Mouse (Mus musculus): ENCODE results near the gene Zfp523. TPM values are rescaled to one million over a fixed set of nuclear protein-coding genes. Genes with fewer than 3 reads are reported as not detected.
"Not testable (repeated sequence)": the region's sequence is repeated elsewhere in the genome, so short reads cannot be mapped to it uniquely, and the experiment has no call there.

Zfp523 gene
- polyA plus RNA-seq, 1 experiment from 2014 or later, result 45.4 TPM

DNA sequence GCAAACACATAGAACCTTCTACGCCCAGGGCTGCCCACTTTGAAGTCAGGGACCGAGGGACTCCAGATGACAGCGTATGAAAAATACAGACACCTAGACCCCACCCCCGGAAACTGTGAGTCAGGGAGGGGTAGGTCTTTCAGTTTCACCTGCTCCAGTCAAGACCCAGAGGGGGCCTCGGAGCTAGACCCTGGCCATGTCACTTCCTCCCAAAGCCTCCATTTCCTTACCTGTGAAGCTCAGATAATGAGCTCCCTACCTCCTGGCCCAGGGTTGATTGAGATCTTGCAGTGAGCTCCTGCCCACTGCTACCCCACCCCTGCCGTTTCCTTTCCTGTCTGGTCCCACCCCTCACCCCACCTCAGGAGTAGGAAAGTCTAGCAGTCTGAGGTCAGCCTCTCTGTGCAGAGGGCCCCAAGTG lies 35.0 kb downstream of the Zfp523 start:
- H3K4me1 ChIP-seq (ENCODE audit: insufficient read depth), result peaks cover 4% of the 10 kb centered on the region
- no peak for TF ChIP-seq CTCF (IDR thresholded peaks at IDR 0.05; ENCODE audit: low read depth)
- no peak overlapping the region for H3K4me2 ChIP-seq

DNA sequence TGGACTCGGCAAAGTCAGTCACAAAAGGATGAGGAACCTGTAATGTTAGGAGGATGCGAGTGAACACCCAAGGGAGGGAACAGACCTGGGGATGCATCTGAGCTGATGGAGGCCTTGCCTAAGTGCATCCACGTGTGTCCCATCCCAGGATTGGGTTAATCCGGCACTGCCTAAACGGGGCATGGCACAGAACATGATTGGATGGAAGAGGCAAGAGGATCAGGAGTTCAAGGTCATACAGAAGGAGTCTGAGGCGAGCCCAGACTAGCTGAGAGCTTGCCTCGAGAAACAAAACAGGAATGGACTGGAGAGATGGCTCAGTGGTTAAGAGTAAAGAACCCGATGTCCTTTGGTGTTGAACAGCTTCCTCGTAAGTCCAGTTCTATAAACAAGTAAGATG lies 35.5 kb downstream of the Zfp523 start:
- 49% methylated on average over 9 of the region's 9 CpGs for WGBS

More for the DNA sequence above, 35.0 kb downstream of the Zfp523 start:
- no peak for DNase-seq
- H3K4me3 ChIP-seq (ENCODE audit: low read depth, low read length), result no peak overlapping the region
- H3K27me3 ChIP-seq (ENCODE audit: insufficient read depth, low read length), result no peaks in the 10 kb centered on the region
- H3K9me3 ChIP-seq (ENCODE audit: low read depth, low read length), result no peaks in the 10 kb centered on the region
- H3K9ac ChIP-seq, result no peak overlapping the region
- WGBS, result 57% methylated on average over 6 of the region's 6 CpGs
- ATAC-seq (ENCODE audit: insufficient read depth), result no peak
- H3K36me3 ChIP-seq (ENCODE audit: insufficient read depth), result no peaks in the 10 kb centered on the region
- no peak overlapping the region for H3K27ac ChIP-seq (ENCODE audit: low read depth)

DNA sequence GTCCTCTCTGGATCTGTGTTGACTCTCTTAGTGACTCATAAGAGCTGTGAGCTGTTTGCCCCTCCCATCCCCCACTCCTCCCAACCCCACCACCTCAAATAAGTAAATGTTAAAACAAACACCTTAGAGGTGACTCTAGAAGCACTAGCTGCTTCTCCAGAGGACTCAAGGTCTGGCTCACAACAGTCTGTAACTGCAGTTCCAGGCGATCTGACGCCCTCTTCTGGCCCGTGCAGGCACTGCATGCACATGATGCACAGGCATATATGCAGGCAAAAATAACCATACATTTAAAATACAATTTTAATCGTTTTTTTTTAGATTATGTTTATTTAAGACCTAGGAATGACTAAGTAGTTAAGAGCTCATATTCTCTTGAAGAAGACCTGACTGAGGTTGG lies 36.3 kb downstream of the Zfp523 start:
- 22% methylated on average over 4 of the region's 4 CpGs for WGBS
- Histone ChIP-seq H3K4me2 (no peak overlapping the region), H3K4me3 (ENCODE audit: low read depth, low read length) (no peak overlapping the region), H3K9ac (no peak overlapping the region), H3K27ac (ENCODE audit: low read depth) (no peak overlapping the region), H3K27me3 (ENCODE audit: insufficient read depth, low read length) (no peaks in the 10 kb centered on the region), H3K36me3 (ENCODE audit: insufficient read depth) (no peaks in the 10 kb centered on the region), H3K4me1 (ENCODE audit: insufficient read depth) (peaks cover 3% of the 10 kb centered on the region; the same call in 1 of the 2 replicates), H3K9me3 (ENCODE audit: low read depth, low read length) (no peaks in the 10 kb centered on the region)
- ATAC-seq (ENCODE audit: insufficient read depth) (no peak), DNase-seq (peak; percentile 44)
- TF ChIP-seq CTCF (IDR thresholded peaks at IDR 0.05; ENCODE audit: low read depth), result peak; percentile 60

More for the DNA sequence above, 35.5 kb downstream of the Zfp523 start:
- ATAC-seq (ENCODE audit: insufficient read depth) (no peak), DNase-seq (no peak)
- TF ChIP-seq CTCF (IDR thresholded peaks at IDR 0.05; ENCODE audit: low read depth), result no peak
- Histone ChIP-seq H3K36me3 (ENCODE audit: insufficient read depth) (no peaks in the 10 kb centered on the region), H3K27me3 (ENCODE audit: insufficient read depth, low read length) (no peaks in the 10 kb centered on the region), H3K4me2 (no peak overlapping the region), H3K9ac (no peak overlapping the region), H3K4me3 (ENCODE audit: low read depth, low read length) (no peak overlapping the region), H3K9me3 (ENCODE audit: low read depth, low read length) (no peaks in the 10 kb centered on the region), H3K27ac (ENCODE audit: low read depth) (no peak overlapping the region), H3K4me1 (ENCODE audit: insufficient read depth) (peaks cover 1% of the 10 kb centered on the region)

DNA sequence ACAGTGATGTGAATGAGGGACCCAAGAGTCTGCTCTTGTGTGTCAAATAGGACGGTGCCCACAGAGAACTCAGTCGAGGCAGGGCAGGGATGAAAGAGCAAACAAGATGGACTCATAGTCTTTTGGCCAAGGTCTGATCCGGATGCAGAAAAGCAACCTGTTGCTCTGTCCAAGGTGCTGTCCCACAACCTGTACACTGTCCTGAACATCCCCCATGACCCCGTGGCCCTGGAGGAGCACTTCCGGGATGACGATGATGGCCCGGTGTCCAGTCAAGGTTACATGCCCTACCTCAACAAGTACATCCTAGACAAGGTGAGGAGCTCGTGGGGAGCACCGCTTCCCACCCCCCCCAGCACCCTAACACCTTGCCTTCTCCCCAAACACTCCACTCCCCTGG lies 39.9 kb downstream of the Zfp523 start:
- H3K4me2 ChIP-seq, result no peak overlapping the region
- no peaks in the 10 kb centered on the region for H3K9me3 ChIP-seq (ENCODE audit: low read depth, low read length)
- WGBS, result 82% methylated on average over 9 of the region's 9 CpGs
- DNase-seq (no peak), ATAC-seq (ENCODE audit: insufficient read depth) (no peak)
- H3K4me3 ChIP-seq (ENCODE audit: low read depth, low read length), result no peak overlapping the region
- H3K27ac ChIP-seq (ENCODE audit: low read depth), result no peak overlapping the region
- peaks cover 5% of the 10 kb centered on the region; the same call in 1 of the 2 replicates for H3K4me1 ChIP-seq (ENCODE audit: insufficient read depth)
- TF ChIP-seq CTCF (IDR thresholded peaks at IDR 0.05; ENCODE audit: low read depth), result no peak
- no peak overlapping the region for H3K9ac ChIP-seq
- H3K27me3 ChIP-seq (ENCODE audit: insufficient read depth, low read length), result no peaks in the 10 kb centered on the region
- no peaks in the 10 kb centered on the region for H3K36me3 ChIP-seq (ENCODE audit: insufficient read depth)

DNA sequence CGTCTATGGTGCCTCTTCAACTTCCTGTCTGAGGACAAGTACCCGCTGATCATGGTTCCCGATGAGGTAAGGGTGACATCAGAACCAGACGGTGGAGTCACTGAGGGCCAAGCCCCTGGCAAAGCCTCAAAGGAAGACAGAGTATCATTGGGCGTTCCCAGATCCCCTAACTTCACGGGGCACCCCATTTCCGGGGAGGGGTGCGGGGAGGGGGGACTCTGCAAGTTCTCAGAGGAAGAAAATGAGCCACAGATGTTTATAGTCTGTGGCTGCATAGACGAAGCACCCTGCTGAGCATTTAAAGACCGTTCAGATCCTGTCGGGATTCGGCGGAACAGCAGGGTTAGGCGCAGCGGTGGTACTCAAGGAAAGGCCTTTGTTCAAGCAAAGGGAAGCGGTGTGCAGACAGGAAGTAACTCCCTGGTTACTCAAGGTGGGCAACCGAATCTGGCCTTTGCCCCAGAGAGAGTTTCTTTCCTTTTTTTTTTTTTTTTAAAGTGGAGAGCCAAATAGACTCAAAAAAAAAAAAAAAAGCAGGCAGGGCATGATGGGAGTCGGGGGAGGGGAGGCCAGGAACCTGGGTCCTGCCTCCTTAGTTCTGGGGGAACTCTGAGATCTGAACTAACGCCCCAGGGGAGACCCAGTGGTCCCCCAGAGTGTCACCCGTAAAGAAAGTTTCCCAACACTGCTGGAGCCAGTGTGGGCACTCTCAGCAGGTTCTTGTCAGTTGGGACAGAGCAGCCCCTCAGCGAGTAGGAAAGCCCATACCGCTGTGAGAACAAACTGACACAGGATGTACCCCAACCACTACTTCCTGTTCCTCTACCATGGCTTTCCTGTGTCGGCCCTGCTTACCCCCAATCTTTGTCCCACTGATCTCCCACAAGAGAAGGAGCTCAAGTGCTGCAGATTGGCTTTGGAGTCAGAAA lies 41.1 kb downstream of the Zfp523 start:
- Histone ChIP-seq H3K36me3 (ENCODE audit: insufficient read depth) (no peaks in the 10 kb centered on the region), H3K4me2 (peak overlapping the region; percentile 43), H3K27ac (ENCODE audit: low read depth) (peak overlapping the region; percentile 52; the same call in 1 of the 2 replicates), H3K27me3 (ENCODE audit: insufficient read depth, low read length) (no peaks in the 10 kb centered on the region), H3K4me3 (ENCODE audit: low read depth, low read length) (no peak overlapping the region), H3K4me1 (ENCODE audit: insufficient read depth) (peaks cover 5% of the 10 kb centered on the region; the same call in 1 of the 2 replicates), H3K9ac (no peak overlapping the region), H3K9me3 (ENCODE audit: low read depth, low read length) (no peaks in the 10 kb centered on the region)
- WGBS, result 23% methylated on average over 23 of the region's 23 CpGs
- DNase-seq (peak; percentile 46), ATAC-seq (ENCODE audit: insufficient read depth) (no peak; the same call in 1 of the 2 replicates)
- no peak for TF ChIP-seq CTCF (IDR thresholded peaks at IDR 0.05; ENCODE audit: low read depth)

DNA sequence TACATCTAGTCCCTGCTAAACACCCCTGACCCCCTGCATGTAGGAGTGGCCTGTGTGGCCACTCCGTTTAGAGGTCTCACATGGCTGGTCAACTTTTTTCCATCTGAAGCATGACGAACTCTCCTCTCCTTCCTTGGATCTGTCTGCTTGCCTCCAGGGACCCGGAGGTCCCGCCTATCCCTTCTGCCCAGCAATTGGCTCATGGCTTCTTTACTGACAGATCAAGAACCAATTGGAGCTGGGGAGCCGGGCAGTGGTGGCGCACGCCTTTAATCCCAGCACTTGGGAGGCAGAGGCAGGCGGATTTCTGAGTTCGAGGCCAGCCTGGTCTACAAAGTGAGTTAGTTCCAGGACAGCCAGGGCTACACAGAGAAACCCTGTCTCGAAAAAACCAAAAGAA lies 45.5 kb downstream of the Zfp523 start:
- 91% methylated on average over 10 of the region's 10 CpGs for WGBS
- not testable (repeated sequence) for H3K9me3 ChIP-seq (ENCODE audit: low read depth, low read length); H3K4me3 ChIP-seq (ENCODE audit: low read depth, low read length); ATAC-seq (ENCODE audit: insufficient read depth); H3K4me2 ChIP-seq; DNase-seq; H3K27me3 ChIP-seq (ENCODE audit: insufficient read depth, low read length); H3K36me3 ChIP-seq (ENCODE audit: insufficient read depth); H3K27ac ChIP-seq (ENCODE audit: low read depth); H3K4me1 ChIP-seq (ENCODE audit: insufficient read depth); H3K9ac ChIP-seq

Measured in lung, embryonic 14.5 days (tissue).